Mouse (Mus musculus): Measurements from ENCODE around the gene Ptprj. TPM values are rescaled to one million over a fixed set of nuclear protein-coding genes. Genes with fewer than 3 reads are reported as not detected.
"Not testable (repeated sequence)": the region's sequence is repeated elsewhere in the genome, so short reads cannot be mapped to it uniquely, and the experiment has no call there.

Ptprj gene
- polyA plus RNA-seq, 1 experiment from 2014 or later: 2.1 TPM

- no peak overlapping the region for H3K4me2 ChIP-seq (replicated peaks; ENCODE audit: low read depth)
- no peak overlapping the region for H3K4me3 ChIP-seq (ENCODE audit: low read depth, low read length)
- H3K9me3 ChIP-seq (ENCODE audit: control insufficient read depth, low read length): no peaks in the 10 kb centered on the region
- H3K9ac ChIP-seq (ENCODE audit: low read length): no peak overlapping the region
- H3K4me1 ChIP-seq (replicated peaks; ENCODE audit: control insufficient read depth, insufficient read depth): no peaks in the 10 kb centered on the region
- ATAC-seq (ENCODE audit: low FRiP score, low TSS enrichment): no peak
- H3K36me3 ChIP-seq (ENCODE audit: control insufficient read depth, insufficient read depth, low read length): peaks cover 4% of the 10 kb centered on the region; the same call in 1 of the 2 replicates
- peak; percentile 10 for DNase-seq (ENCODE audit: low spot score)
- no peak overlapping the region for H3K27ac ChIP-seq (replicated peaks)
- no peak for TF ChIP-seq CTCF (IDR thresholded peaks at IDR 0.05; ENCODE audit: low read depth)
- TF ChIP-seq EP300 (optimal IDR thresholded peaks at IDR 0.05): no peak
- 84% methylated on average over 15 of the region's 15 CpGs for WGBS
- no peaks in the 10 kb centered on the region for H3K27me3 ChIP-seq (ENCODE audit: control insufficient read depth, insufficient read depth, low read length)
Observed at GRCm38 (mm10) chr2:90448967-90449740, 131.3 kb downstream of the Ptprj start.

- ATAC-seq (ENCODE audit: low FRiP score, low TSS enrichment) (no peak), DNase-seq (ENCODE audit: low spot score) (no peak)
- TF ChIP-seq EP300 (optimal IDR thresholded peaks at IDR 0.05): no peak
- TF ChIP-seq CTCF (IDR thresholded peaks at IDR 0.05; ENCODE audit: low read depth): no peak
- H3K27me3 ChIP-seq (ENCODE audit: control insufficient read depth, insufficient read depth, low read length): no peaks in the 10 kb centered on the region
- no peaks in the 10 kb centered on the region for H3K4me1 ChIP-seq (replicated peaks; ENCODE audit: control insufficient read depth, insufficient read depth)
- no peak overlapping the region for H3K9ac ChIP-seq (ENCODE audit: low read length)
- 61% methylated on average over 5 of the region's 5 CpGs for WGBS
- no peaks in the 10 kb centered on the region for H3K36me3 ChIP-seq (ENCODE audit: control insufficient read depth, insufficient read depth, low read length)
- no peaks in the 10 kb centered on the region for H3K9me3 ChIP-seq (ENCODE audit: control insufficient read depth, low read length)
- H3K4me2 ChIP-seq (replicated peaks; ENCODE audit: low read depth): no peak overlapping the region
- H3K4me3 ChIP-seq (ENCODE audit: low read depth, low read length): no peak overlapping the region
- no peak overlapping the region for H3K27ac ChIP-seq (replicated peaks)
Observed at GRCm38 (mm10) chr2:90443811-90444210, 136.6 kb downstream of the Ptprj start.

DNA sequence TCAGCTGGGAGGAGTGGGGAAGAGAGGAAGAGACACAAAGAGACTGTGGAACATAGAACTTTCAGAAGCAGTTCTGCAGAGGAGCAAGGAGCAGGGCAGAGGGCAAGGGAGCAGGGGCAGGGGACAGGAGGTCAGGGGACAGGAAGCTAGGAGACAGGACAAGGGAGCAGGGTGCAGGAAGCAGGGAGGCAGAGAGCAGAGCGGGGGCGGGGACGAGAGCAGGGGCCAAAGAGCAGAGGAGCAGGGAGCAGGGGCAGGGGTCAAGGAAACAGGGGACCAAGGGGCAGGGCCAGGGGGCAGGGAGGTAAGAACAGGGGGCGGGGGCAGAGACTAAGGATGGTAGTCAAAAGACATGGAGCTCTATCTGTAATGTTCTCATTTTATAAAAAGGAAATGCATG lies 138.6 kb downstream of the Ptprj start:
- H3K36me3 ChIP-seq (ENCODE audit: control insufficient read depth, insufficient read depth, low read length); H3K4me2 ChIP-seq (replicated peaks; ENCODE audit: low read depth); H3K4me1 ChIP-seq (replicated peaks; ENCODE audit: control insufficient read depth, insufficient read depth); H3K9me3 ChIP-seq (ENCODE audit: control insufficient read depth, low read length); H3K4me3 ChIP-seq (ENCODE audit: low read depth, low read length); H3K27ac ChIP-seq (replicated peaks); H3K27me3 ChIP-seq (ENCODE audit: control insufficient read depth, insufficient read depth, low read length); ATAC-seq (ENCODE audit: low FRiP score, low TSS enrichment); H3K9ac ChIP-seq (ENCODE audit: low read length): not testable (repeated sequence)
- DNase-seq (ENCODE audit: low spot score): peak; percentile 11
- WGBS: 78% methylated on average over 4 of the region's 4 CpGs

- not testable (repeated sequence) for H3K9me3 ChIP-seq (ENCODE audit: control insufficient read depth, low read length); H3K27me3 ChIP-seq (ENCODE audit: control insufficient read depth, insufficient read depth, low read length); H3K36me3 ChIP-seq (ENCODE audit: control insufficient read depth, insufficient read depth, low read length); H3K4me2 ChIP-seq (replicated peaks; ENCODE audit: low read depth); DNase-seq (ENCODE audit: low spot score); ATAC-seq (ENCODE audit: low FRiP score, low TSS enrichment); H3K4me1 ChIP-seq (replicated peaks; ENCODE audit: control insufficient read depth, insufficient read depth); H3K27ac ChIP-seq (replicated peaks); H3K4me3 ChIP-seq (ENCODE audit: low read depth, low read length); H3K9ac ChIP-seq (ENCODE audit: low read length)
Observed at GRCm38 (mm10) chr2:90440169-90440568, 140.3 kb downstream of the Ptprj start.

DNA sequence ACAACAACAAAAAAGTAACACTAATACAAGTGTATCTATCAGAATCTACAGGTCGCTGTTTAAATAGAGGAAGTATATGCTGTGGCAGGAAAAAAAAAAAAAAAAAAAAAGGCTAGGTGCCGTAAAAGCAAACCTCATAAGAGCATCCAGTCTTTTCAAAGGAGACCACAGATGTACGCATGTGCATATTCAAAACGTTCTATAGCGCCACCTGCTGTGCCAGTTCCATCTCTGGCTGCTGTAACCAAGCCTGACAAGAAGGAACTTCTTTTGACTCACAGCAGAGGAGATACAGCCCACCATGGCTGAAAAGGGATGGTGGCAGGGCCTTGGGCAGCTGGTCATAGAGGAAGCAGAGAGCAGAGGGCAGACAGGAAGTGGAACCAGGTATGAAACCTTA lies 143.0 kb downstream of the Ptprj start:
- DNase-seq (ENCODE audit: low spot score); ATAC-seq (ENCODE audit: low FRiP score, low TSS enrichment): not testable (repeated sequence)
- 100% methylated on average over 1 of the region's 5 CpGs for WGBS

DNA sequence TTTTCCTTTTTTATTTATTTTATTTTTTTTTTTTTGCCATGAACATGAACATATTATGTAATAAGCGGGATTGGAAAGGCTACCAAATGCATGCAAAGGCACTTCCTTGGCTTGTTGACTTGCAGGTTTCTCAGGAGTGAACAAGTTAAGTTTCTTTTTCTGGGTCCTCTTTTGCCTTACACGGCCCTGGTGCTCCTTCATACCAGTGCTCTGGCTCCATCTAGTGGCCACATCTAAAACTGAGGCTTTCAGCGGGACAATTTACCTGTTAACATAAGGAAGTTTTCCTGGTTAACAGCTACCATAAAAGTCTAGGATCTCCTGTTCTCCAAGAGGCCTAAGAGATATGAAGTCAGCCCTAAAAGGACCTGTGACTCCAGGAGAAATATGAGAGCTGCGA lies 150.7 kb downstream of the Ptprj start:
- H3K27ac ChIP-seq (replicated peaks); H3K4me3 ChIP-seq (ENCODE audit: low read depth, low read length); H3K4me1 ChIP-seq (replicated peaks; ENCODE audit: control insufficient read depth, insufficient read depth); DNase-seq (ENCODE audit: low spot score); H3K4me2 ChIP-seq (replicated peaks; ENCODE audit: low read depth); H3K9ac ChIP-seq (ENCODE audit: low read length); H3K36me3 ChIP-seq (ENCODE audit: control insufficient read depth, insufficient read depth, low read length); H3K27me3 ChIP-seq (ENCODE audit: control insufficient read depth, insufficient read depth, low read length); H3K9me3 ChIP-seq (ENCODE audit: control insufficient read depth, low read length): not testable (repeated sequence)
- no CpG with 5 or more reads among the region's 4 CpGs for WGBS
- 0 out of 2 replicates have a peak, but pooled peaks have one; percentile 42 for ATAC-seq (ENCODE audit: low FRiP score, low TSS enrichment)

More for the DNA sequence above, 143.0 kb downstream of the Ptprj start:
- H3K9ac ChIP-seq (ENCODE audit: low read length); H3K4me2 ChIP-seq (replicated peaks; ENCODE audit: low read depth); H3K9me3 ChIP-seq (ENCODE audit: control insufficient read depth, low read length); H3K36me3 ChIP-seq (ENCODE audit: control insufficient read depth, insufficient read depth, low read length); H3K27ac ChIP-seq (replicated peaks); H3K27me3 ChIP-seq (ENCODE audit: control insufficient read depth, insufficient read depth, low read length); H3K4me1 ChIP-seq (replicated peaks; ENCODE audit: control insufficient read depth, insufficient read depth); H3K4me3 ChIP-seq (ENCODE audit: low read depth, low read length): not testable (repeated sequence)

GRCm38 (mm10) chr2:90428988-90429717 lies 151.3 kb downstream of the Ptprj start:
- WGBS: no CpG with 5 or more reads among the region's 11 CpGs

GRCm38 (mm10) chr2:90424937-90425336 lies 155.5 kb downstream of the Ptprj start:
- H3K4me1 ChIP-seq (replicated peaks; ENCODE audit: control insufficient read depth, insufficient read depth); H3K36me3 ChIP-seq (ENCODE audit: control insufficient read depth, insufficient read depth, low read length); H3K27ac ChIP-seq (replicated peaks); H3K4me2 ChIP-seq (replicated peaks; ENCODE audit: low read depth); DNase-seq (ENCODE audit: low spot score); ATAC-seq (ENCODE audit: low FRiP score, low TSS enrichment); H3K9me3 ChIP-seq (ENCODE audit: control insufficient read depth, low read length); H3K27me3 ChIP-seq (ENCODE audit: control insufficient read depth, insufficient read depth, low read length); H3K9ac ChIP-seq (ENCODE audit: low read length); H3K4me3 ChIP-seq (ENCODE audit: low read depth, low read length): not testable (repeated sequence)
- WGBS: no CpG with 5 or more reads among the region's 4 CpGs

More at GRCm38 (mm10) chr2:90428988-90429717, 151.3 kb downstream of the Ptprj start:
- H3K36me3 ChIP-seq (ENCODE audit: control insufficient read depth, insufficient read depth, low read length); H3K4me3 ChIP-seq (ENCODE audit: low read depth, low read length); H3K27me3 ChIP-seq (ENCODE audit: control insufficient read depth, insufficient read depth, low read length); H3K27ac ChIP-seq (replicated peaks); H3K4me2 ChIP-seq (replicated peaks; ENCODE audit: low read depth); H3K9ac ChIP-seq (ENCODE audit: low read length); H3K4me1 ChIP-seq (replicated peaks; ENCODE audit: control insufficient read depth, insufficient read depth); H3K9me3 ChIP-seq (ENCODE audit: control insufficient read depth, low read length); DNase-seq (ENCODE audit: low spot score); ATAC-seq (ENCODE audit: low FRiP score, low TSS enrichment): not testable (repeated sequence)

All from stomach, postnatal 0 days (tissue).